Mouse (Mus musculus): Measurements from ENCODE around the gene Fbxo27.

DNA sequence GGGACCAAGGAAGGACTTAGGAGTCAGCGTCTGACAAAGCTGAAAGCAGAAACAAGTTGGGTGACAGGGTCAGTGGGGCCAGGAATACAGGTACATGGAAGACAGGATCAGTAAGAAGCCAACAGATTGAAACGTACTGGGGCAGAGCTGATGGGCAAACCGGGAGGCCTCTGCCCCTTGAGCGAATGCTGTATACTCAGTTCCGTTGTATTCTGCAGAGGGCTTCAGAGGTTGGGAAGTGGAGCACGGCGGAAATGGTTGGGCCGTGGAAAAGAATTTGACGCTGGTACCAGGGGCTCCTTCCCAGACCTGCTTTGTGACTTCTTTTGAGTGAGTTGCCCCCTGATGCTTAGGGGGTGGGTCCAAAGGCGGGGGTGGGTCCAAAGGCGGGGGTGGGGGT is 40.6 kb downstream of the Fbxo27 start:
- TF ChIP-seq CTCF (IDR thresholded peaks at IDR 0.05; ENCODE audit: low read depth) (no peak), EP300 (optimal IDR thresholded peaks at IDR 0.05) (no peak)

Measured in stomach, postnatal 0 days (tissue).